In genomic region chr9:65086801-65087200, GRCm38 (mm10) we compare ENCODE assay signal across 16 mouse cellular contexts. TPM values are rescaled to one million over a fixed set of nuclear protein-coding genes. Genes with fewer than 3 reads are reported as not detected.
"Had no signal": no experiment of that assay in that cellular context is flagged by ENCODE, and none has a peak within 500 bp of the region (broad histone marks: within the 10 kb centered on the region; RNA-seq: fewer than 3 reads in every experiment).

No protein-coding gene starts in this region.

- DNase-seq: lung, adult 18-20 months; right cerebral cortex, adult 18-20 months; right cerebral cortex, postnatal 25 days; right cerebral cortex, postnatal 4 days had no signal

- H3K4me2 ChIP-seq: lung, embryonic 14.5 days; midbrain, embryonic 12.5 days; neural tube, embryonic 13.5 days; neural tube, embryonic 15.5 days; stomach, embryonic 15.5 days had no signal

- H3K4me3 ChIP-seq: midbrain, embryonic 10.5 days; midbrain, embryonic 12.5 days; myocyte; neural tube, embryonic 13.5 days; neural tube, embryonic 15.5 days; stomach, embryonic 15.5 days had no signal

- H3K4me1 ChIP-seq: neural tube, embryonic 15.5 days; stomach, embryonic 15.5 days had no signal

- H3K9ac ChIP-seq: lung, embryonic 14.5 days; midbrain, embryonic 12.5 days; neural tube, embryonic 13.5 days; neural tube, embryonic 15.5 days; stomach, embryonic 15.5 days had no signal

- H3K27ac ChIP-seq: midbrain, embryonic 10.5 days; midbrain, embryonic 12.5 days; neural tube, embryonic 13.5 days; neural tube, embryonic 15.5 days; stomach, embryonic 15.5 days; stomach, postnatal 0 days had no signal

- H3K27me3 ChIP-seq: midbrain, embryonic 12.5 days; neural tube, embryonic 13.5 days; neural tube, embryonic 15.5 days; stomach, embryonic 15.5 days had no signal

- H3K9me3 ChIP-seq: midbrain, embryonic 10.5 days; midbrain, embryonic 12.5 days; neural tube, embryonic 13.5 days; neural tube, embryonic 15.5 days; stomach, embryonic 15.5 days had no signal

- ATAC-seq: midbrain, embryonic 16.5 days had no signal

RNA-seq across cellular contexts. Expression of gene Igdcc3, which starts 54.2 kb away (rescaled TPM):
- total RNA-seq: megakaryocyte, adult 5-6 weeks; megakaryocyte-erythroid progenitor cell, adult 5-6 weeks had no signal
- polyA plus RNA-seq: myocyte; small intestine, adult 2 months had no signal
